Mouse (Mus musculus) limb, embryonic 15.5 days (tissue): ENCODE measurements around the gene Rabgap1. TPM values are rescaled to one million over a fixed set of nuclear protein-coding genes. Genes with fewer than 3 reads are reported as not detected.

ENCODE experiments used
- ATAC-seq: fragments of 200-750 bp; cut with Nextera tagmentation; 2 replicates; pipeline ENCODE4 v1.8.0; 2017; ENCODE audit warnings: low read depth, moderate TSS enrichment; ENCODE audit not compliant: insufficient number of reproducible peaks, low FRiP score, low TSS enrichment
- H3K27ac ChIP-seq: fragments of 300-500 bp; sonication (generic); 2 replicates; pipeline ENCODE4 v1.5.1; 2015; ENCODE audit warnings: moderate library complexity, mild to moderate bottlenecking, inconsistent platforms
- H3K27me3 ChIP-seq: fragments of 300-500 bp; sonication (generic); 2 replicates; pipeline ENCODE4 v1.6.1; 2015; ENCODE audit warnings: inconsistent platforms
- H3K36me3 ChIP-seq: fragments of 300-500 bp; sonication (generic); 2 replicates; pipeline ENCODE4 v1.6.1; 2015; ENCODE audit warnings: inconsistent platforms
- H3K4me1 ChIP-seq: fragments of 300-500 bp; sonication (generic); 2 replicates; pipeline ENCODE4 v1.6.1; 2015; ENCODE audit warnings: inconsistent platforms
- H3K4me2 ChIP-seq: fragments of 300-500 bp; sonication (generic); 2 replicates; pipeline ENCODE4 v1.6.1; 2015; ENCODE audit warnings: mild to moderate bottlenecking, inconsistent platforms
- H3K4me3 ChIP-seq: fragments of 300-500 bp; sonication (generic); 2 replicates; pipeline ENCODE4 v1.5.1; 2015; ENCODE audit warnings: mild to moderate bottlenecking, inconsistent platforms
- H3K9ac ChIP-seq: fragments of 300-500 bp; sonication (generic); 2 replicates; pipeline ENCODE4 v1.6.1; 2015; ENCODE audit warnings: inconsistent platforms
- H3K9me3 ChIP-seq: fragments of 300-500 bp; sonication (generic); 2 replicates; pipeline ENCODE4 v1.6.1; 2016; ENCODE audit warnings: inconsistent platforms
- WGBS: fragments of 180-500 bp; shearing (Covaris S2); methylation state at CpG from one replicate; pipeline ENCODE4 v1.1.7; 2015; 5-methylcytosine and 5-hydroxymethylcytosine counted together
- polyA plus RNA-seq: library from polyadenylated mRNA; unstranded; fragments of >200 nt; fragmentation: Nextera tagmentation; extraction: Ambion mirVana; gene quantifications from 2 replicates; pipeline ENCODE4 v1.2.1, GENCODE M21; 2015

Rabgap1 gene
- polyA plus RNA-seq, 1 experiment from 2014 or later: 45.1 TPM

GRCm38 (mm10) chr2:37518561-37519285, 75.6 kb downstream of the Rabgap1 start:
- no peaks in the 10 kb centered on the region for H3K4me1 ChIP-seq
- 83% methylated on average over 4 of the region's 4 CpGs for WGBS
- H3K9me3 ChIP-seq: no peaks in the 10 kb centered on the region
- no peak overlapping the region for H3K4me3 ChIP-seq
- H3K27ac ChIP-seq: no peak overlapping the region
- H3K9ac ChIP-seq: no peak overlapping the region
- H3K36me3 ChIP-seq: peaks cover 18% of the 10 kb centered on the region
- no peaks in the 10 kb centered on the region for H3K27me3 ChIP-seq
- H3K4me2 ChIP-seq: no peak overlapping the region
- ATAC-seq: no peak

- Histone ChIP-seq H3K4me3 (no peak overlapping the region), H3K27me3 (no peaks in the 10 kb centered on the region), H3K4me1 (no peaks in the 10 kb centered on the region), H3K4me2 (no peak overlapping the region), H3K36me3 (peaks cover 18% of the 10 kb centered on the region), H3K9ac (no peak overlapping the region), H3K27ac (no peak overlapping the region), H3K9me3 (no peaks in the 10 kb centered on the region)
- 93% methylated on average over 1 of the region's 1 CpGs for WGBS
- ATAC-seq: no peak
Observed at GRCm38 (mm10) chr2:37519286-37519640, 76.2 kb downstream of the Rabgap1 start.

- Histone ChIP-seq H3K4me3 (no peak overlapping the region), H3K4me2 (no peak overlapping the region), H3K27ac (no peak overlapping the region), H3K9ac (no peak overlapping the region), H3K36me3 (no peaks in the 10 kb centered on the region; the same call in 1 of the 2 replicates), H3K4me1 (no peaks in the 10 kb centered on the region), H3K9me3 (no peaks in the 10 kb centered on the region), H3K27me3 (no peaks in the 10 kb centered on the region)
- ATAC-seq: no peak
Observed at GRCm38 (mm10) chr2:37527587-37527986, 84.5 kb downstream of the Rabgap1 start.

DNA sequence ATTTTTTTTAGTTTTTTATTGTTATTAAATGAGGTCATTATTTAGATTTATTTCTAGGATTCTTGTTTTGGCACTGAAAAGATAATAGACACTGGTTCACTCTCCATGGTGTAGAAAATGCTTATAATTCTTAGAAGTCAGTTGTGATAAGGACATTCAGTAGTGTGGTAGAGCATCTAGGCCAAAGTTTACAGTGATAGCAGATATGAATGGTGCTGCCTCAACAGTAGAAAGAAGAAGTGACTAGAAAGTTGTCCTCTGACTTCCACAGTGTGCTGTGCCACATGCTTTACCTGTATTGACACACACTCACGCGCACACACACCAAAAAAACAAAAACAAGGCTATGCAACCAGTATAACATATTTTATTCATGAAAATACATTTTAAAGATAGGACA, 86.3 kb downstream of the Rabgap1 start:
- no peaks in the 10 kb centered on the region for H3K4me1 ChIP-seq
- no peak overlapping the region for H3K27ac ChIP-seq
- H3K27me3 ChIP-seq: no peaks in the 10 kb centered on the region
- no peak overlapping the region for H3K4me3 ChIP-seq
- no peak for ATAC-seq
- 87% methylated on average over 2 of the region's 2 CpGs for WGBS
- no peak overlapping the region for H3K4me2 ChIP-seq
- no peak overlapping the region for H3K9ac ChIP-seq
- H3K9me3 ChIP-seq: no peaks in the 10 kb centered on the region
- peaks cover 9% of the 10 kb centered on the region for H3K36me3 ChIP-seq

- WGBS: 94% methylated on average over 1 of the region's 1 CpGs
Observed at GRCm38 (mm10) chr2:37530766-37531165, 87.7 kb downstream of the Rabgap1 start.

DNA sequence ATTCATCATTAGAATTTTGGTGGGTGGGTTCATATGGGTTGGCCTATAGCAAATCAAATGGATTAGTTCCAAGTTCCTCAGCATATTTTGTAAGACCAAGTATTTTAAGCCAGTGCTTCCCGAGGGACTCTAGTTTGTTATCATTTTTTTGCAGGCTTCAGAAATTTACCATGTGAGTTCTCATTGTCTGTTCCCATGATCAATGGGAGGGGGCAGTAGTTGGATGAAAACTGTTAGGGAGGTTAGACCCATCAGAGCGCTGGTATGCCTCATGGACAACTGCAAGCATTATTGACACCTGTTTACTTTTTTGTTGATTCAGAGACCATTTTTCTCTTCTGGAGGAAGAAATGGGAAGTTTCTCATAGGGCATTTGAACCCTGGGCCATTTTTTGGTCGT, 88.6 kb downstream of the Rabgap1 start:
- ATAC-seq: no peak
- no peaks in the 10 kb centered on the region for H3K9me3 ChIP-seq
- H3K4me1 ChIP-seq: no peaks in the 10 kb centered on the region
- no peak overlapping the region for H3K4me3 ChIP-seq
- H3K9ac ChIP-seq: no peak overlapping the region
- H3K27me3 ChIP-seq: no peaks in the 10 kb centered on the region
- H3K36me3 ChIP-seq: peaks cover 17% of the 10 kb centered on the region
- H3K27ac ChIP-seq: no peak overlapping the region
- WGBS: 79% methylated on average over 3 of the region's 3 CpGs
- H3K4me2 ChIP-seq: no peak overlapping the region

More at GRCm38 (mm10) chr2:37530766-37531165, 87.7 kb downstream of the Rabgap1 start:
- no peaks in the 10 kb centered on the region for H3K9me3 ChIP-seq
- H3K36me3 ChIP-seq: peaks cover 17% of the 10 kb centered on the region
- no peak overlapping the region for H3K27ac ChIP-seq
- no peaks in the 10 kb centered on the region for H3K27me3 ChIP-seq
- no peak for ATAC-seq
- H3K4me1 ChIP-seq: no peaks in the 10 kb centered on the region
- H3K9ac ChIP-seq: no peak overlapping the region
- H3K4me3 ChIP-seq: no peak overlapping the region
- no peak overlapping the region for H3K4me2 ChIP-seq

DNA sequence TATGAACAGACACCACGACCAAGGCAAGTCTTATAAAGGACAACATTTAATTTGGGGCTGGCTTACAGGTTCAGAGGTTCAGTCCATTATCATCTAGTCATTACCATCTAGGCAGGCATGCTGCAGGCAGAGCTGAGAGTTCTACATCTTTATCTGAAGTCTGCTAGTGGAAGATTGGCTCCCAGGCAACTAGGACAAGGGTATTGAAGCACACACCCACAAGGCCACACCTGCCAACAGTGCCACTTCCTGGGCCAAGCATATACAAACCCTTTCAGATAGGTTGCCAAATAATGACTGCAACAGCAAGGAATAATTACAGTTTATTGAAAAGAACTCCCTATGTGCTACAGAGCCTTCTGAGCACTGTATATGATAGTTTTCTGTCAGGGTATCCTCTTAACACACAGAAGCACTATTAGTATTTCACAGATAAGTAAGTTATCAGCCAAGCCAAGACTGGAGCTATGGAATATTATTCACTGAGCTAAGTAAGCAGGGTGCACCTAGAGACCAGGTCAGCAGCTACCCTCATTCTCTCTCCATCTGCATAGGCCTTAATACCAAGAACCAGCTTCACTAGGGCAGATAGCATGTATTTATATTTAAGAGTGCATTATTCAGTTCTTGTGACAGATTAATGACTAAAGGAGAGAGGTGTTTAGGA, 106.4 kb downstream of the Rabgap1 start:
- no peaks in the 10 kb centered on the region for H3K27me3 ChIP-seq
- H3K4me1 ChIP-seq: no peaks in the 10 kb centered on the region
- ATAC-seq: no peak
- H3K9me3 ChIP-seq: no peaks in the 10 kb centered on the region
- no peak overlapping the region for H3K9ac ChIP-seq
- H3K27ac ChIP-seq: no peak overlapping the region
- H3K4me3 ChIP-seq: no peak overlapping the region
- 89% methylated on average over 1 of the region's 1 CpGs for WGBS
- H3K36me3 ChIP-seq: peaks cover 79% of the 10 kb centered on the region
- H3K4me2 ChIP-seq: no peak overlapping the region

DNA sequence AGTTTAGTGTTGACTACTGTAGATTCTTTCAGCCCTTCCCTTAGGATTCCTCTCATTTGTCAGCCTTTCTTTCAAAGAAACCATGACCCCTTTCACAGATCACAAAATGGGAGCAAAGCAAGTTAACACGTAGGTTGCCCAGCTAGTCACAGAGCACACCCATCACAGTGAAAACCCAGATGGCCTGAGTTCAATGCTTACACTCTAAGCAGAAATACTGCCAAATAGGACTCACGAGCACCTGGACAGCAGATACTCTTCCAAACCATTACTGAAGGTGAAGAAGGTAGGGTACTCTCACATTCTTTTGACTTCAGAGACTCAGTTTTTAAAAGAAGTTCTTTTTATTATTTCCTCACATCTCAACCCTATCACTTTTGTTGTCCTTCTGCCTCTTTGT, 113.3 kb downstream of the Rabgap1 start:
- no peak overlapping the region for H3K4me2 ChIP-seq
- no peaks in the 10 kb centered on the region for H3K4me1 ChIP-seq
- H3K9ac ChIP-seq: no peak overlapping the region
- H3K36me3 ChIP-seq: peaks cover 74% of the 10 kb centered on the region
- ATAC-seq: no peak
- H3K9me3 ChIP-seq: no peaks in the 10 kb centered on the region
- H3K4me3 ChIP-seq: no peak overlapping the region
- no peak overlapping the region for H3K27ac ChIP-seq
- WGBS: 62% methylated on average over 2 of the region's 2 CpGs
- H3K27me3 ChIP-seq: no peaks in the 10 kb centered on the region

GRCm38 (mm10) chr2:37565579-37565978, 122.5 kb downstream of the Rabgap1 start:
- no peak overlapping the region for H3K4me2 ChIP-seq
- no peak overlapping the region for H3K27ac ChIP-seq
- no peaks in the 10 kb centered on the region for H3K4me1 ChIP-seq
- no peak overlapping the region for H3K9ac ChIP-seq
- no peaks in the 10 kb centered on the region for H3K9me3 ChIP-seq
- no peak for ATAC-seq
- H3K36me3 ChIP-seq: peaks cover 79% of the 10 kb centered on the region
- H3K27me3 ChIP-seq: no peaks in the 10 kb centered on the region
- no peak overlapping the region for H3K4me3 ChIP-seq
- WGBS: 62% methylated on average over 2 of the region's 2 CpGs

DNA sequence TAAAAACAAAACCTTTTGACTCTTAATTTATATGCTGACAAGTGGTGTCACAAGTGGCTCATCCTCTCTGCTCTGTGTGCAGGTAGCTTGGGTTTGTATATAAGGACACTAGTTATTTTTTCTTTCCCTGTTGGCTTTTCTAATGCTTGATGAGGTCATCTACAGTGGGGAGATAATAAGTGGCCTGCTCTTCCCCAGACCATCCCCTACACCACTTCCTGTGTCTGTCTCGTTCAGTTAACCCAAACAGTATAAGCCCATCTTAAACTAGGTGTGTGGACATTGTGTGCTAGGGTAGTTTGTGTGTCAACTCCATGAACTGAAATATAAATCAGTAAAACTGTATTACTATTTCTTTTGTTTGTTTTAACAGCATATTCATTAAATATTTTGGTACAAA, 123.0 kb downstream of the Rabgap1 start:
- peaks cover 74% of the 10 kb centered on the region for H3K36me3 ChIP-seq
- no peaks in the 10 kb centered on the region for H3K27me3 ChIP-seq
- WGBS: 77% methylated on average over 1 of the region's 1 CpGs
- ATAC-seq: no peak
- H3K4me1 ChIP-seq: no peaks in the 10 kb centered on the region
- no peak overlapping the region for H3K9ac ChIP-seq
- H3K4me2 ChIP-seq: no peak overlapping the region
- no peak overlapping the region for H3K27ac ChIP-seq
- no peaks in the 10 kb centered on the region for H3K9me3 ChIP-seq
- H3K4me3 ChIP-seq: no peak overlapping the region

DNA sequence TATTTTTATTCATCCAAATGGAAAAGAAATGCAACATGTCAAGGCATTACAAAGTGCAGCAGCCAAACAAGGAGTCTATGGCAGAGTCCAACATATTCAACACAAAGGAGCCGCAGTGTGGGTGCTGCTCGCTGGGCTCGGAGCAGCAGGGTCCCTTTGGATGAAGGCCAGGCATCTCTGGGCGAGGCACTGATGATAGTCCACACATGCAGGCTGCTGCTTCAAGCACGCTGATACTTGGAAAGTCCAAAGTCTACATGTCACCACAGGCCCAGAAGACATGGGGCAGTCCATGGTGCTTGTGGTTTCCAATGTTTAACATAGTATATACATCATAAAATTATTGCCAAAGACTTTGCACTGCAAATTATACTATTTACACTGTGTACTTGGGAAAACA, 126.8 kb downstream of the Rabgap1 start:
- no peak overlapping the region for H3K4me3 ChIP-seq
- 70% methylated on average over 5 of the region's 5 CpGs for WGBS
- H3K9ac ChIP-seq: no peak overlapping the region
- H3K9me3 ChIP-seq: no peaks in the 10 kb centered on the region
- H3K27me3 ChIP-seq: no peaks in the 10 kb centered on the region
- H3K4me1 ChIP-seq: no peaks in the 10 kb centered on the region
- peaks cover 44% of the 10 kb centered on the region for H3K36me3 ChIP-seq
- no peak for ATAC-seq
- H3K27ac ChIP-seq: no peak overlapping the region
- no peak overlapping the region for H3K4me2 ChIP-seq

- peaks cover 41% of the 10 kb centered on the region for H3K36me3 ChIP-seq
- no peaks in the 10 kb centered on the region for H3K27me3 ChIP-seq
- ATAC-seq: no peak
- H3K4me3 ChIP-seq: no peak overlapping the region
- H3K9me3 ChIP-seq: no peaks in the 10 kb centered on the region
- no peak overlapping the region for H3K9ac ChIP-seq
- no peak overlapping the region for H3K4me2 ChIP-seq
- H3K4me1 ChIP-seq: no peaks in the 10 kb centered on the region
- WGBS: 69% methylated on average over 2 of the region's 2 CpGs
- H3K27ac ChIP-seq: no peak overlapping the region
Observed at GRCm38 (mm10) chr2:37570703-37571102, 127.6 kb downstream of the Rabgap1 start.
